Mouse (Mus musculus) liver, postnatal 0 days (tissue): ENCODE measurements around the gene Soga1. TPM values are rescaled to one million over a fixed set of nuclear protein-coding genes. Genes with fewer than 3 reads are reported as not detected.

ENCODE experiments used
- ATAC-seq: fragments of 200-750 bp; cut with Nextera tagmentation; 2 replicates; pipeline ENCODE4 v1.8.0; 2017; ENCODE audit warnings: mild to moderate bottlenecking, moderate library complexity
- DNase-seq: peaks from one replicate; pipeline ENCODE4 v3.0.0-alpha.2; 2016
- H3K27ac ChIP-seq: fragments of 300-500 bp; sonication (generic); 2 replicates; pipeline ENCODE4 v1.5.1; 2014; ENCODE audit warnings: antibody characterized with exemption, moderate library complexity, mild to moderate bottlenecking, low read depth
- H3K27me3 ChIP-seq: fragments of 300-500 bp; sonication (generic); 2 replicates; pipeline ENCODE4 v1.6.1; 2014; ENCODE audit warnings: low read length, control low read depth, mixed read lengths; ENCODE audit not compliant: insufficient read depth
- H3K36me3 ChIP-seq: fragments of 300-500 bp; sonication (generic); replicated peaks from 2 replicates; pipeline ENCODE4 v1.6.1; 2014; ENCODE audit warnings: mild to moderate bottlenecking, control low read depth, low read length, moderate library complexity, mixed read lengths; ENCODE audit not compliant: insufficient read depth
- H3K4me1 ChIP-seq: fragments of 300-500 bp; sonication (generic); 2 replicates; pipeline ENCODE4 v1.6.1; 2014; ENCODE audit warnings: antibody characterized with exemption, mild to moderate bottlenecking, control low read depth; ENCODE audit not compliant: insufficient read depth
- H3K4me2 ChIP-seq: fragments of 300-500 bp; sonication (generic); 2 replicates; pipeline ENCODE4 v1.6.1; 2014; ENCODE audit warnings: low read depth, mild to moderate bottlenecking, low read length, moderate library complexity, mixed read lengths
- H3K4me3 ChIP-seq: fragments of 300-500 bp; sonication (generic); 2 replicates; pipeline ENCODE4 v1.5.1; 2014; ENCODE audit warnings: low read depth, low read length
- H3K9ac ChIP-seq: fragments of 300-500 bp; sonication (generic); replicated peaks from 2 replicates; pipeline ENCODE4 v1.6.1; 2014; ENCODE audit warnings: mild to moderate bottlenecking, moderate library complexity
- H3K9me3 ChIP-seq: fragments of 300-500 bp; sonication (generic); 2 replicates; pipeline ENCODE4 v1.6.1; 2016; ENCODE audit warnings: mild to moderate bottlenecking, control low read depth, low read length, mixed read lengths
- CTCF ChIP-seq: sonication (generic); IDR thresholded peaks from 2 replicates; pipeline ENCODE4 v1.5.1; 2016; ENCODE audit warnings: antibody characterized with exemption, low read depth
- EP300 ChIP-seq: IDR thresholded peaks from 2 replicates; pipeline ENCODE4 v1.6.1; 2016; ENCODE audit warnings: antibody characterized with exemption, low read depth, mild to moderate bottlenecking
- WGBS: fragments of 180-500 bp; shearing (Covaris S2); extraction: QIAGEN DNeasy Blood & Tissue Kit; methylation state at CpG from one replicate; pipeline ENCODE4 v1.1.7; 2014; ENCODE audit not compliant: insufficient replicate concordance; 5-methylcytosine and 5-hydroxymethylcytosine counted together
- polyA plus RNA-seq: library from polyadenylated mRNA; unstranded; fragments of >200 nt; fragmentation: Nextera tagmentation; extraction: Ambion mirVana; gene quantifications from 2 replicates; pipeline ENCODE4 v1.2.1, GENCODE M21; 2015

Soga1 gene
- polyA plus RNA-seq, 1 experiment from 2014 or later: 1.0 TPM

- WGBS: 77% methylated on average over 13 of the region's 13 CpGs
- DNase-seq: no peak
These were observed 30.5 kb downstream of the Soga1 start for GRCm38 (mm10) chr2:157048395-157049181.

GRCm38 (mm10) chr2:157046956-157047355, 32.1 kb downstream of the Soga1 start:
- ATAC-seq (no peak), DNase-seq (no peak)
- H3K36me3 ChIP-seq: no peaks in the 10 kb centered on the region
- H3K4me3 ChIP-seq: no peak overlapping the region
- 78% methylated on average over 5 of the region's 5 CpGs for WGBS
- H3K27me3 ChIP-seq: no peaks in the 10 kb centered on the region
- no peak overlapping the region for H3K27ac ChIP-seq
- H3K4me2 ChIP-seq: no peak overlapping the region
- H3K9me3 ChIP-seq: 0 out of 2 replicates have a peak, but pooled peaks cover 3% of the 10 kb centered on the region
- no peak overlapping the region for H3K9ac ChIP-seq
- H3K4me1 ChIP-seq: peaks cover 3% of the 10 kb centered on the region; the same call in 1 of the 2 replicates
- TF ChIP-seq CTCF: no peak
- TF ChIP-seq EP300: no peak

More at GRCm38 (mm10) chr2:157048395-157049181, 30.5 kb downstream of the Soga1 start:
- H3K9ac ChIP-seq: no peak overlapping the region
- 0 out of 2 replicates have a peak, but pooled peaks cover 3% of the 10 kb centered on the region for H3K9me3 ChIP-seq
- no peak overlapping the region for H3K4me3 ChIP-seq
- no peak overlapping the region for H3K27ac ChIP-seq
- ATAC-seq: no peak
- H3K36me3 ChIP-seq: no peaks in the 10 kb centered on the region
- H3K4me2 ChIP-seq: no peak overlapping the region
- TF ChIP-seq EP300 (no peak), CTCF (no peak)
- no peaks in the 10 kb centered on the region for H3K27me3 ChIP-seq
- H3K4me1 ChIP-seq: no peaks in the 10 kb centered on the region

GRCm38 (mm10) chr2:157045932-157046331, 33.1 kb downstream of the Soga1 start:
- Histone ChIP-seq H3K27me3 (no peaks in the 10 kb centered on the region), H3K4me2 (no peak overlapping the region), H3K27ac (no peak overlapping the region), H3K9ac (no peak overlapping the region), H3K36me3 (no peaks in the 10 kb centered on the region), H3K4me1 (peaks cover 3% of the 10 kb centered on the region; the same call in 1 of the 2 replicates), H3K9me3 (0 out of 2 replicates have a peak, but pooled peaks cover 3% of the 10 kb centered on the region), H3K4me3 (no peak overlapping the region)
- WGBS: 84% methylated on average over 2 of the region's 2 CpGs
- ATAC-seq: no peak
- TF ChIP-seq EP300 (no peak), CTCF (no peak)
- no peak for DNase-seq

- Histone ChIP-seq H3K4me1 (peaks cover 3% of the 10 kb centered on the region; the same call in 1 of the 2 replicates), H3K9ac (no peak overlapping the region), H3K4me2 (no peak overlapping the region), H3K27ac (no peak overlapping the region), H3K9me3 (0 out of 2 replicates have a peak, but pooled peaks cover 3% of the 10 kb centered on the region), H3K4me3 (no peak overlapping the region), H3K36me3 (peaks cover 4% of the 10 kb centered on the region), H3K27me3 (no peaks in the 10 kb centered on the region)
- TF ChIP-seq EP300 (no peak), CTCF (peak; percentile 68)
- ATAC-seq: no peak
- DNase-seq: no peak
These were observed 35.1 kb downstream of the Soga1 start for GRCm38 (mm10) chr2:157043987-157044386.

- DNase-seq: no peak
- no peak for ATAC-seq
- Histone ChIP-seq H3K27ac (no peak overlapping the region), H3K4me3 (no peak overlapping the region), H3K27me3 (no peaks in the 10 kb centered on the region), H3K4me2 (no peak overlapping the region), H3K36me3 (peaks cover 4% of the 10 kb centered on the region), H3K4me1 (peaks cover 3% of the 10 kb centered on the region; the same call in 1 of the 2 replicates), H3K9ac (no peak overlapping the region), H3K9me3 (0 out of 2 replicates have a peak, but pooled peaks cover 3% of the 10 kb centered on the region)
- TF ChIP-seq CTCF: no peak
- TF ChIP-seq EP300: no peak
- WGBS: 87% methylated on average over 8 of the region's 8 CpGs
These were observed 35.5 kb downstream of the Soga1 start for GRCm38 (mm10) chr2:157043556-157043955.

- ATAC-seq: no peak
- no peak overlapping the region for H3K4me2 ChIP-seq
- no peak for TF ChIP-seq CTCF
- TF ChIP-seq EP300: no peak
- H3K9me3 ChIP-seq: 0 out of 2 replicates have a peak, but pooled peaks cover 3% of the 10 kb centered on the region
- peaks cover 3% of the 10 kb centered on the region; the same call in 1 of the 2 replicates for H3K4me1 ChIP-seq
- no peak overlapping the region for H3K9ac ChIP-seq
- no peak overlapping the region for H3K4me3 ChIP-seq
- WGBS: 55% methylated on average over 7 of the region's 7 CpGs
- no peak for DNase-seq
- no peaks in the 10 kb centered on the region for H3K27me3 ChIP-seq
- H3K36me3 ChIP-seq: peaks cover 4% of the 10 kb centered on the region
- no peak overlapping the region for H3K27ac ChIP-seq
These were observed 37.6 kb downstream of the Soga1 start for GRCm38 (mm10) chr2:157041421-157041820.
